Mouse (Mus musculus) CH12.LX (cell line): ENCODE measurements around the gene Sephs1. TPM values are rescaled to one million over a fixed set of nuclear protein-coding genes. Genes with fewer than 3 reads are reported as not detected.
"Not testable (repeated sequence)": the region's sequence is repeated elsewhere in the genome, so short reads cannot be mapped to it uniquely, and the experiment has no call there.

ENCODE experiments used
- DNase-seq: peaks from one replicate; pipeline ENCODE4 v3.0.0-alpha.2; 2013; ENCODE audit errors: extremely low read depth
- H3K27ac ChIP-seq: 2 replicates; pipeline ENCODE4 v1.5.1; 2012; ENCODE audit warnings: low read depth, mild to moderate bottlenecking, control low read depth, moderate library complexity; ENCODE audit not compliant: insufficient read depth
- H3K27me3 ChIP-seq: replicated peaks from 2 replicates; pipeline ENCODE3; 2012; ENCODE audit warnings: inconsistent platforms
- H3K36me3 ChIP-seq, 2 experiments: replicated peaks in 1 of 2; 2 replicates each; pipeline versions ENCODE3 to v1.6.1; 2012; ENCODE audit warnings: inconsistent platforms in 1 of 2, low read length in 1 of 2, mild to moderate bottlenecking in 1 of 2, mixed read lengths in 1 of 2, moderate library complexity in 1 of 2; ENCODE audit not compliant: control insufficient read depth in 1 of 2, insufficient read depth in 1 of 2
- H3K4me1 ChIP-seq, 2 experiments: 2 replicates each; pipeline ENCODE4 v1.6.1; 2012; ENCODE audit warnings: inconsistent platforms in 1 of 2, moderate library complexity in 1 of 2; ENCODE audit not compliant: insufficient read depth in 2 of 2, control insufficient read depth in 1 of 2
- H3K4me2 ChIP-seq: 2 replicates; pipeline ENCODE4 v1.6.1; 2012; ENCODE audit warnings: low read depth, mild to moderate bottlenecking, control low read depth; ENCODE audit not compliant: poor library complexity, insufficient read depth, severe bottlenecking
- H3K4me3 ChIP-seq, 3 experiments: fragments of 150-350 bp in 1 of 3; sonication (generic) in 1 of 3; replicated peaks in 1 of 3; 2 replicates each; pipeline versions ENCODE3 to v1.5.1; 2011 to 2012; ENCODE audit warnings: low read depth in 2 of 3, low read length in 2 of 3, mild to moderate bottlenecking in 2 of 3, moderate library complexity in 2 of 3, control low read depth in 1 of 3, improper control_type of control experiment in 1 of 3, inconsistent platforms in 1 of 3, mixed read lengths in 1 of 3; ENCODE audit not compliant: poor library complexity in 1 of 3
- H3K79me2 ChIP-seq: replicated peaks from 2 replicates; pipeline ENCODE4 v1.6.1; 2012; ENCODE audit warnings: mild to moderate bottlenecking, moderate library complexity; ENCODE audit not compliant: control insufficient read depth, poor library complexity, insufficient read depth, severe bottlenecking; ENCODE audit errors: extremely low read depth
- H3K9ac ChIP-seq: 2 replicates; pipeline ENCODE4 v1.6.1; 2012; ENCODE audit warnings: low read depth, mild to moderate bottlenecking, control low read depth, moderate library complexity; ENCODE audit not compliant: insufficient read depth
- H3K9me3 ChIP-seq: replicated peaks from 2 replicates; pipeline ENCODE3; 2012; ENCODE audit warnings: low read length, inconsistent platforms, mixed read lengths
- BHLHE40 ChIP-seq: IDR thresholded peaks from 2 replicates; pipeline ENCODE4 v1.6.1; 2011; ENCODE audit warnings: mild to moderate bottlenecking, low read depth, low read length, improper control_type of control experiment
- CHD2 ChIP-seq: IDR thresholded peaks from 2 replicates; pipeline ENCODE4 v1.6.1; 2011; ENCODE audit warnings: low read length, improper control_type of control experiment
- ELF1 ChIP-seq: IDR thresholded peaks from 2 replicates; pipeline ENCODE4 v1.6.1; 2014; ENCODE audit warnings: low read depth, mild to moderate bottlenecking, inconsistent platforms, low read length, improper control_type of control experiment
- GABPA ChIP-seq: IDR thresholded peaks from 2 replicates; pipeline ENCODE4 v1.6.1; 2012; ENCODE audit warnings: low read depth, low read length, improper control_type of control experiment, inconsistent platforms; ENCODE audit not compliant: insufficient replicate concordance
- HCFC1 ChIP-seq: IDR thresholded peaks from 2 replicates; pipeline ENCODE4 v1.6.1; 2012; ENCODE audit warnings: low read depth, mild to moderate bottlenecking, inconsistent platforms, low read length, improper control_type of control experiment
- JUN ChIP-seq: IDR thresholded peaks from 2 replicates; pipeline ENCODE4 v1.6.1; 2011; ENCODE audit warnings: low read depth, mild to moderate bottlenecking, low read length, improper control_type of control experiment, moderate library complexity; ENCODE audit not compliant: insufficient read depth
- KAT2A ChIP-seq: IDR thresholded peaks from 2 replicates; pipeline ENCODE4 v1.6.1; 2012; ENCODE audit warnings: low read length, improper control_type of control experiment, inconsistent platforms; ENCODE audit not compliant: insufficient replicate concordance
- MAX ChIP-seq: IDR thresholded peaks from 2 replicates; pipeline ENCODE4 v1.6.1; 2011; ENCODE audit warnings: low read length, improper control_type of control experiment
- MEF2A ChIP-seq: IDR thresholded peaks from 2 replicates; pipeline ENCODE4 v1.6.1; 2014; ENCODE audit warnings: low read depth, mild to moderate bottlenecking, inconsistent platforms, low read length, improper control_type of control experiment, borderline replicate concordance
- MYC ChIP-seq: IDR thresholded peaks from 2 replicates; pipeline ENCODE4 v1.6.1; 2011; ENCODE audit warnings: low read depth, mild to moderate bottlenecking, improper control_type of control experiment, low read length
- PAX5 ChIP-seq: IDR thresholded peaks from 2 replicates; pipeline ENCODE4 v1.6.1; 2012; ENCODE audit warnings: low read length, inconsistent platforms, mixed read lengths
- RCOR1 ChIP-seq: conservative IDR thresholded peaks from 2 replicates; pipeline ENCODE4 v1.6.1; 2012; ENCODE audit warnings: low read depth, mild to moderate bottlenecking, inconsistent platforms, low read length, improper control_type of control experiment
- TCF12 ChIP-seq: IDR thresholded peaks from 2 replicates; pipeline ENCODE4 v1.6.1; 2014; ENCODE audit warnings: low read depth, mild to moderate bottlenecking, inconsistent platforms, low read length, improper control_type of control experiment
- dilution Hi-C: fragments of 300-500 bp; cut with MboI; formaldehyde crosslinking; loops from 2 replicates; pipeline ENCODE4 v1.14.3; 2020; ENCODE audit warnings: low sequenced_read_pairs; ENCODE audit not compliant: extremely low pct_unique_long_range_greater_than_20kb, extremely low pct_ligation_motif_present
- in situ Hi-C: fragments of 300-500 bp; cut with MboI; formaldehyde crosslinking; loops from 3 replicates; pipeline ENCODE4 v1.14.3; 2019; ENCODE audit warnings: low sequenced_read_pairs, low pct_ligation_motif_present, low pct_unique_long_range_greater_than_20kb, mixed read lengths
- polyA plus RNA-seq: library from polyadenylated mRNA; unstranded; fragments of >175 nt; gene quantifications from 2 replicates; pipeline ENCODE4 v1.2.1, GENCODE M21; 2012; ENCODE audit warnings: low read depth; ENCODE audit not compliant: insufficient read length
- total RNA-seq, 2 experiments: library from RNA; depleted of rRNA; stranded (reverse); fragments of 300-350 nt in 1 of 2; fragments of >200 nt in 1 of 2; gene quantifications; 2 replicates each; pipeline ENCODE4 v1.2.3; 2012 to 2014

The Sephs1 gene
- total and polyA plus RNA-seq, 3 experiments, result 39.5 to 85.8 (median 62.0) TPM

- H3K36me3 ChIP-seq, H3K4me2 ChIP-seq, H3K27me3 ChIP-seq, H3K9ac ChIP-seq, DNase-seq, dilution Hi-C loops, in situ Hi-C loops, H3K4me3 ChIP-seq, H3K79me2 ChIP-seq, H3K27ac ChIP-seq, H3K4me1 ChIP-seq: not testable (repeated sequence)
- peaks cover 16% of the 10 kb centered on the region for H3K9me3 ChIP-seq
Observed at GRCm38 (mm10) chr2:4949691-4950090, 68.3 kb downstream of the Sephs1 start.

- peak; percentile 23; the same call in 1 of the 2 replicates for TF ChIP-seq TCF12
- TF ChIP-seq MYC, result no peak
- no peak for TF ChIP-seq CHD2
- no peak for TF ChIP-seq GABPA
- TF ChIP-seq PAX5, result no peak
- TF ChIP-seq JUN, result no peak
- TF ChIP-seq, all 38 proteins: peak for 1
- no peak overlapping the region for H3K4me2 ChIP-seq
- no peak overlapping the region for H3K27ac ChIP-seq
- no peaks in the 10 kb centered on the region for H3K79me2 ChIP-seq
- peaks cover 16% of the 10 kb centered on the region for H3K9me3 ChIP-seq
- in situ Hi-C loops (no loop called here), dilution Hi-C loops (no loop called here)
- H3K27me3 ChIP-seq, result no peaks in the 10 kb centered on the region
- DNase-seq, result no peak
- no peak overlapping the region for H3K4me3 ChIP-seq
- H3K36me3 ChIP-seq, result no peaks in the 10 kb centered on the region
- peaks cover 5 to 12% of the 10 kb centered on the region in 2 experiments for H3K4me1 ChIP-seq
- no peak overlapping the region for H3K9ac ChIP-seq
Observed at GRCm38 (mm10) chr2:4950986-4951385, 69.6 kb downstream of the Sephs1 start.

- no peak overlapping the region for H3K4me2 ChIP-seq
- no peaks in the 10 kb centered on the region for H3K79me2 ChIP-seq
- no peak overlapping the region for H3K27ac ChIP-seq
- H3K36me3 ChIP-seq, result no peaks in the 10 kb centered on the region
- DNase-seq, result peak; percentile 16
- H3K9me3 ChIP-seq, result peaks cover 16% of the 10 kb centered on the region
- H3K4me1 ChIP-seq, result peaks cover 5 to 18% of the 10 kb centered on the region in 2 experiments
- no peak overlapping the region for H3K9ac ChIP-seq
- dilution Hi-C loops (no loop called here), in situ Hi-C loops (no loop called here)
- H3K4me3 ChIP-seq, result no peak overlapping the region
- TF ChIP-seq MAX (no peak), BHLHE40 (peak; percentile 62), RCOR1 (no peak), ELF1 (no peak), TCF12 (no peak), HCFC1 (no peak), JUN (no peak), KAT2A (no peak), MEF2A (0 out of 2 replicates have a peak, but pooled peaks have one; percentile 27), GABPA (no peak)
- H3K27me3 ChIP-seq, result no peaks in the 10 kb centered on the region
Observed at GRCm38 (mm10) chr2:4954216-4954760, 72.9 kb downstream of the Sephs1 start.
